Mouse (Mus musculus) spleen, adult 12 weeks (tissue): Measurements from ENCODE around the gene Gm20458.

Experiments used
- DNase-seq: peaks from one replicate; pipeline ENCODE4 v3.0.0; 2022; ENCODE audit warnings: low spot score

Gm20458 gene

DNA sequence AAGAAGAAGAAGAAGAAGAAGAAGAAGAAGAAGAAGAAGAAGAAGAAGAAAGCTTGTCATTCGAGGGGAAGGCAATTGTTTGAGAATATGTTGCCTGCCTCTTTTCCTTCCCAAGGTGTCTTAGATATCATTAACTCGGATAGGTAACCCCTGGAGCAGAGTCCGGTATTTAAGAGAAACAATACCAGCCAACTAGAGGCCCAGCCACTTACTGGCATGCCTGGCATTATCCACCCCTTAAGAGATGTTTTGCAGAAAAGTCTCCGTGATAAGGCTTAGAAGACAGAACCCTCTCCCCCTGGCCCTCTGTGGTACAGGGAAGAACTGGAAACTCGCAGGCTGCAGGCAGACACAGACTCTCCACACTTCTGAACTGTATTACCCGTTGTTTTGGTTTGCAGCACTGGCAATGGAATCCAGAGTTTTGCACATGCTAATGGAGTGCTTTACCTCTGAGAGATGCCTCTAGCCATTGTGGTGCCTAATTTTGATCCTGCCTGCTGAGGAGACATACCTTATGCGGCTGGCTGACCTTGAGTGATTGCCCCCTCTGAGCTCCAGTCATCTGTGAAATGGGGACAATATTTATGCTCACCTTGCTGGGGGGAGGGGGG, 6.8 kb upstream of the Gm20458 start:
- no peak for DNase-seq

DNA sequence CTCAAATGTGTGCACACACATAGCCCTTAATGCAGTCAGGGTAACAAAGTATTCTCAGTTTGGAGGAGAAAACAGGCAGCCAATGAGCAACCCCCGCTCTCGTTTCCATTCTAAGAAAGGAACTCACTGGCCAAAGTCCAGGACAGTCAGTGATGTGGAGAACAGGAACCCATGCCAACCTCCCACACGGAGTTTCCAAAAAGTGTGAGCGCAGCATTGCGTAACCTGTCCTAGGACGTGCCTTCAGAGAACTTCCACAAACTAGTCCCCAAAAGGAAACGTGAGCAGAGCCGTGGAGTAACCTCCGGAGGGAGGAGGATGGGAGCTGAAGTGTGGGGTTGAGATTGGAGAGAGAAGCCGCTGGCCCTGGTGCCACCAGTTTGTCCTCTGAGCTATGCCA, 5.9 kb upstream of the Gm20458 start:
- no peak for DNase-seq

DNA sequence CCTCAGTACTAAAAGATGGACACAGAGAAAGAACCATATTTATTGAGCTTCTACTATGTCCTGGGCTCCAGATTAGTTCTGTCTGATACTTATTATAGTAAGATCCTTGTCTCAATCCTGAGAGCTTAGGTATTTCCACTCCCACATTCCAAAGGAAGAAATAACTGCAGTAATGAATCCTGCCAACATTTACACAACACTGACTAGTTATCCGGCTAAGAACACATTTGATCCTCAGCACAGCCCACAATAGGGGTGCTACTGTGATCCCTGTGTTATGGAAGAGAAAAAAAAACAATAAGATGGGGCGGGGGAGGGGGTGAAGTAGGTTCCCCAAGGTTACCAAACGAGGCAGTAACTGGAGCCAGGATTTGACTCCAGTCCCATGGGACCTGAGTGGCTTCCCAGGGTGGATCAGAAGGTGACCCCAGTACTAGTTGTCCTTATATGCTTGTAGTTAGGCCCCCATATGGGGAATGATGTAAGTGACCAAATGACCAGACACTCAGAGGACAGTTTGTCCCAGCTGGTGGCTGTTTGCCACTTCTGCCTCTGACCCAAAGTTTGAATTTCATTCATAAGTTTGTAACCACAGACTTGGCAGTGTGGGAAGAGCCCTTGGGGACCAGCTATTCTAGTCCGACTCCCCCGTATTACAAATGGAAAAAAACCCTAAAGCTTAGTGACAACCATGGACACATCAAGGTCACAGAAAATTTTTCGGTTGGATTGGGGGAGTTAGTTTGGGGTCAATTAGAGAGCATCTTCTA, 5.2 kb upstream of the Gm20458 start:
- no peak for DNase-seq

DNA sequence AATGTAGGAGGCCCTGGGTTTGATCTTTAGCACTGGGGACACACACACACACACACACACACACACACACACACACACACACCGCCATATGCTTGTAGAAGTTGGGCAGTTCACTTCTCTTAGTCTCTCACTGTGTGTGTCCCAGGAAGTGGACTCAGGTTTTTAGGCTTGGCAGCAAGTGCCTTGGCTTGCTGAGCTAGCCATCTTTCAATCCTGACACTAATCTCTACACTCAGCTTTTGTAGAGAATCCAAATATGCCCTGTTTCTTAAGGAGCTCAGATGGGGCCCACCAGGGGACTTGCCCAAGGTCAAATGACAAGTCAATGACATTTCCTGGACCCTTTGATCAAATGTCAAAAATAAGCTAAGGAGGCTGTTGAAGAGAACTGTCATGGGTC, 4.4 kb upstream of the Gm20458 start:
- DNase-seq, result no peak

DNA sequence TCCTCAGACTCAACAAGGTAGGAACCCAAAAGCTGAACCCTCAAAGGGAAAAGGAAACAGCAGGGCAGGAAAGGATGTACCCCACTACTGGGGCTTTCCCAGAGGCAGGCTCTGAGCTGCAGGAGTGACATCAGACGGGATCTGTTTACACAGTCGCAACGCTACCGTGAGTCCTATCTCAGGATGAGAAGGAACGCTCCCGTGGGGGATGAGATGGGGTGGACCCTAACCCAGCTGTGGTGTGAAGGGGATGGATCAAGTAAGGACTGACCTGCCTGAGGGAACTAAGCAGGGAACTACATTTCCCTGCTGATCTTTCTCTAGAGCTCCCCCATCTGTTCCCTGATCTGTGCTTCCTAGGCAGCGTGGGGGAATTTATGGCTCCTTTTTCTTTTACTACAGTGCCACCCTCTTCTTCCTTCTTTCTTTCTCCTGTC, 3.9 kb upstream of the Gm20458 start, which contains the start of gene Sys1:
Sys1 (plus strand) TSS at position 101 of the 437 bp plus-strand sequence.
- DNase-seq, result no peak

DNA sequence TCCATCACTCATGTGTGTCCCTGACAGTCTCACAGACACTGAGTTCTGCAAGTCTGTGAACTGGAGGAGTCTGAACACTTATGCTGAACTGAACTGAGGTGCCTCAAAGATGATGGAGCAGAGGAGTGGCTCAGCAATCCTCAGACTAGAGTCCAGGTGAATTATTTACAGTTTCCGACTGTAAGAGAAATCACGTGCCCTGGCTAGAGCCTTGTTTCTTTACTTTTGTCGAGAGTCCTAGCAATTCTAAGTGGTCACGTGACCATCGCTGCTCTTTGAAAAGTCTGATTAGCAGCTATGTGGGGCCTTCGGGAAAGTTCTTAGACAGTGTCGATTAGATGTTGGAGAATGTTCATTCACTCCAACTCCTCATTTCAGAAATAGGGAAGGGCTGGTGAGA, 2.8 kb upstream of the Gm20458 start:
- no peak for DNase-seq

DNA sequence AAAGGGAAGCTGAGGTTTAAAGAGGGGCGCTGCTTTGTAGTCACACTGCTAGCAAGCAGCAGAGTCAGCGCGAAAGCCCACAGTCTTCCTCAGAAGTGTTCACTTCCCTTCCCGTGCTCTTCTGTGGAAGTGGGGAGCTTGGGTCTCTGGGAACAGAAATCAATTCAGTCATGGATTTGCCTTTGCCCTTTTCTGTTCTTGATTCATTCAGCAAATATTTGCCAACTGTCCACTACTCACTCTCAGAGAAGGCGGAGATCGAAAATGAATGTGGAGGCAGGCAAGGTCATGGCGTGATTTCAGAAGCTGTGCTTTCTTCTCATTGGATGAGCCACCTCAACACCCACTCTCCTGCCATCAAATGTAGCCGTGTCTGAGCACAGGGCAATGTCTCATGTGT, 2.2 kb upstream of the Gm20458 start:
- DNase-seq, result no peak

DNA sequence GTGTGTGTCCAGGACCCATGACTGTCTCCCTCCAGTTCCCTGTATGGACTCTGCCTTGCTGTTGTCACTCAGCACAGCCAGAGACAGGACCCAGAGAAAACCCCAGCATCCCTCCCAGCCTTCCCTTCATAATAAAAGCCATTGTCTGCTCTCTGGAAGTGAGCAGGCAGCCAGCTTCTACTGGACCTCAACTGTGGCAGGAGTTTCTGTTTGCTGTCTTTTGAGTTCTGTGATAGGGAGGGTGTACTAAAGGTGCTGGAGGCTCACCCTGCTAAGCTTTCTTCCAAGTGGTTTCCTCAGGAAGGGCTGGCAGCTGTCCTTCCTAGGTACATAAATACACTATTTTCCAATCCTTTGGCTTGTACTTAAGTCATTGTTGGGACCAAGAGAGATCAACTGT, 4.4 kb downstream of the Gm20458 start:
- DNase-seq, result no peak

DNA sequence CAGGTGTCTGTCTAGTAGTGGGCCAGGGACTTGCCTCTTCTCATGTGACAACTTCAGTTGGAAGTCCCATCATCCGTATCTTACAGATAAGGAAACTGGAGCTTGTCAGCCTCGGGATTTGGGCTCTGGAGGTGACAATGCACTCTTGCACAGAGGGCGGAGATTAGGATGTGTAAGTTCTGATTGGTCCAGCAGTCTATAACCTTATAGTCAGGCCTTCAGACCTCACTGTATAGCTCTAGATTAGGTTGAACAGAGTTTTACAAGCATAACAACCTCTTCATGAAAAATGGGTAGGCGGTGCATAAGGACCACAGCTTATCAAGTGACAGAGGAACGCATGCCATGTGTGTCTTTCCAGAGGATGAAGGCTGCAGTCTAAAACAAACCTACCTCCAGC, 6.0 kb downstream of the Gm20458 start:
- DNase-seq, result no peak

DNA sequence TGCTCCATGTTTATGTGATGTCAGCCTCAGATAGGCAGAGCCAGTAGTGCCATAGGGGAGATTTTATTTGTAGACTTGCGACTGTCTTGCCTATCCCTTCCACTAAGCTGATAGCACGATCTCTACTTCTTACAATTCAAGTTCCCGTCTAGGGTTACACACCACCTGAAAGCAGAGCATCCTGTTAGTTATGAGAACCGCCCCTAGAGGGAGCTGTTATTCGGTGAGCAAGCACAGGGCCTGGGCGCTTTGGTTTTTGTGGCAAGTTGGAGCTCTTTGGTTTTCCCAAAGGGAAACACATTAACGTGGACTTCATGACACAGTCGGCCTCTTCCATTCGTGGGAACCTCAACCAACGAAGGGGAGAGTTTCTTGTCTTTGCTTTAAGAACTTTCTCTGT, 9.5 kb downstream of the Gm20458 start:
- DNase-seq, result no peak

DNA sequence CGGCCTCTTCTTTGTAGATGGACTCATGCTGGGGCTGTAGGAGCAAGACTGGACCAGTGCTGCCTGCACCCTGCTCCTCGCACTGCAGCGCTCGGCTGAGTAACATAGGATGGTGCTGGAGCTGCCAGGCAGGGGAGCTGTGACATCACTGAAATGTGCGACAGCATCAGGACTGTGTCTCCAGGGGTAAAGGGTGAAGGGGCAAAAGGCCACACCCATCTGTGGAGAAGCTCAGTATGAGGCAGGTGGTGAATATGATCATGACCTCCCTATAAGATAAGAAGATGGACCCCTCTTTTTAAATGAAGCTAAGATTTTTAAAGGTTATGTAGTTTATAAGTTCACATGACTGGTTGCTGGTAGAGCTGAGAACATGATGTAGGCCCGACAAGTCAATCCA, 12.9 kb downstream of the Gm20458 start, which contains the start of gene Trp53tg5:
Trp53tg5 (minus strand) TSS at position 101 of the 400 bp plus-strand sequence.
- DNase-seq, result no peak

DNA sequence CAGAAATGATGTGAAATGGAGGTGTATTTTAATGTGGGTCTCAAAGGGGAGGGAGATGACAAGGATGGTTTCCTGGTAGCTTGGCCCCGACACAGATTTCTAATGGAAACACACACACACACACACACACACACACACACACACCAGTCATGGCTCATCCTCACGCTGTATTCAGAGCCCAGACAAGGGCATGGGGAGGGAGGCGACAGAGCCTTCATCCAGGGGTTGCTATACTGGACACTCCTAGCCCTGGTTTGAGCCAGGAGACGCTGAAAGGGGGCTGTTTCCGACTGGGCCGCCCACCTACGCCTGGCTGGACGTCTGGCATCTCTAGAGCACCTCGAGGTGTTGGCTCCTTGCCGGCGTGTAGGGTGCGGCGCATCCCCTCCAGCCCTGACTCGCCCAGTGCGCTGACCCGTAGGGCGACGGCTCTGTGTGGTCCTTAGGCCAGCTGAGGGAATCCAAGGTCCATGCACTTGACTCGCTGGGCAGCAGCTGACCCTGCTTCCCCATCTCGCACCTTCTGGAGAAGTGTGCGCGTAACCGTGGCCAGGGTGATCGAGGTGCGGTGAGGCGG, 25.0 kb downstream of the Gm20458 start, which contains the start of gene Dbndd2:
Dbndd2 (plus strand) TSS at position 426 of the 577 bp plus-strand sequence.
- no peak for DNase-seq

DNA sequence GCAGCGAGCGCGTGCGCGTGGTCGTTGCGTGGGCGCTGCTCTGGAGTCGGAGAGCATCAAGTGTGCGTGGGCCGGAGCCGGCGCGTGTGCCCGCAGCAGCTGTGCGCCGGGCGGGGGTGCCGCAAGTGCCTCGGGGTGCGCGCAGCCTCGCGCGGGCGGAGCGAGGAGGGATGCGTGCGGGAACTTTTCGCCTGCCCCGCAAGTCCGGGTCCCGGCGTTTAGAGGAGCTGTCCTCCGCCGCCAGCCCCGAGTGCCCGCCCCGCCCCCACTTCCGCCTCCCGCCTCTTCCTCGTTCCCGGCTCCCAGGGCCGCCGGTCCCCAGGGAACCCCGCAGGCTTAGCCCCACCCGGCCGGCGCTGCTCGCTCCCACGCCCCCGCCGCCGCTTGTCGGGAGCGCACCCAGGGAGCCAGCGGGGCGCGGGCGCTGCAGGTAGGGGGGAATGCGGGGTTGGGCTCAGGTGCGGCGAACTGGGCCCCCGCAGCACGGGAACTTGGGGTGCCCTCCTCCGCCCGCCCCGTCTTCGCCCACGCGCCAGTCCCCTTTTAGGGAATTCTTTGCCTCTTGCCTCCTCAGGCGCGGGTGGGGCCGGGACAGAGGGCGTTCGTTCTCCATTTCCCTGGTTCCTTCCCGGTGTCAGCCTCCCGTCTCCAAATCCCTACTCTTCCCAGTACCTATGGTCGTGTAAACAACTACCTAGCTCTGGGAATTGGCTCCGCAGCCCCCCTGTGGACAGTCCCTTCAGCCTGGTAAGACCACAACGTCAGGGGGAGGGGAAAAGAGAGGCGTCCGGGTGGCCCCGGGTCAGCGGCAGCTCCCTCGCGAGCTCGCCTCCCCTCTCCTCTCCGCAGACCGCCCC, 25.7 kb downstream of the Gm20458 start:
- DNase-seq, result no peak

DNA sequence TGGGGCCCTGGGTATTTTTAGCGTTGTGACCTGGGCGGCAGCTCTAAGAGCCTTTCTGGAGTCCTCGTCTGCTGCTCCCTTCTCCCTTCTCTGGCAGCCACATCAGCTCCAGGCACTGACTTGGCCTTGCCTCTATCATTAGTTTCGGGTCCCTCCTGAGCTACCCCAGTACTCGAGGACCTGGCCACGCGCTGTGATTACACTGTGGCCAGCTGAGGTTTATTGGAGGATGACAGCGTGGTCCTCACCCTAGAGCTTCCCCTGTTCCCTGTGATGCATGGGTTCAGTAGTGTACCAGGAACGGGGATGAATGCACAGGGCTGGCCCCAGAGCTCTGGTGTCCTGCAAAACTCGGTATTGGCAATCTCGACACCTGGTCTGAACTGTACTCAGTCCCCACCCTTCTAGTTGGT, 26.4 kb downstream of the Gm20458 start:
- no peak for DNase-seq

DNA sequence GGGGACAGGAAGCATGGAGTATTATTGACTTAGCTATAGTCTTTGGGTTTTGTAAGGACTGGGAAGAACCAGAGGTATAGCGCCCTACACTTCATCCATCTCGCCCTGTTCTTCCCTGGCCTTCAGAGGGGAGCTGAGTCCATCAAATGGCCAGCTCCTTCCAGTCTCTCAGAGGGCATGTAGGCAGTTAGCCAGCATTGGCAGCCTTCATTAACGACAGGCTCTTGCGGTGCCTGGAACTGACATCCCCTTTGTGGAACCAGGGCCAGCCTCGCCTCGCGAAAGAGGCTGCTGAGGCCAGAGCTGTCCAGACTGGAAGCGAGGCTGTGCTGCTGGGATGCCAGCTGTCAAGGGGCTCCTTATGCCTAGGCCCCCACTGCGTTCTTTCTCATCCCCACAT, 27.0 kb downstream of the Gm20458 start:
- DNase-seq, result no peak

DNA sequence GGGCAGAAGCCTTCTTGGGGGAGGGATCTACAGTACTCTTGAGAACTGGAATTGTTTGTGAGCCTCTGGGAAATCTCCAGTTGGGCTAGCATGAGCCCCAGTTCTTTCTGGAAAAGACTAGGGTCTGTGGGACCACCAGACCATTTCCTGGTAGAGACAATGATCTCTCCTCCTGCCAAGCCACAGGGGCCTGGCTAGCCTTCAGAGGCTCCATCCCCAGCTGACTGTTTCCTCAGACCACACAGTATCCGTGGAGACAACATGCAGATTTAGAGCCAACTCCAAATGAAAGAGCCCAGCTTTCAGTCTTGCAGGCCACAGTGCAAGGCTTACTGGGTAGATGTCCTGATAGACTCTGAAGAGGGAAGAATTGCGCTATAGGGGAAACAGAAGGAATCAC, 33.4 kb downstream of the Gm20458 start:
- no peak for DNase-seq

DNA sequence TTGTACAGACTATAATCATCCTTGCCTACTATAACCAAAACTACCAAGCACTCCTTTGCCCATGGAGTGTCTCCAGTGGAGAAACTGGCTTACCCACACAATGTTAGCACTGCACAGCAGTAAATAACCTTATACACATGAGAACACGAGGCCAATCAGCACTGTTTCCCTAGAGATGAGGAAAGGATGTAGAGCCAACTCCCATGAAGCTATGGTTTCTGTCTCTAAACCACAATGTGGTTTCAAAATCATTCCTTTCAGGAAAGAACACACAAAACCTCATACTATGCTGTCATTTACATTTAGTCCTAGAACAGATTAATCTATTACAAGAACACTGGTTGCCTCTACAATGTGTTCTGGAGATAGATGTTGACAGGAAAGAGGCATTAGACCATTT, 35.6 kb downstream of the Gm20458 start:
- DNase-seq, result no peak

DNA sequence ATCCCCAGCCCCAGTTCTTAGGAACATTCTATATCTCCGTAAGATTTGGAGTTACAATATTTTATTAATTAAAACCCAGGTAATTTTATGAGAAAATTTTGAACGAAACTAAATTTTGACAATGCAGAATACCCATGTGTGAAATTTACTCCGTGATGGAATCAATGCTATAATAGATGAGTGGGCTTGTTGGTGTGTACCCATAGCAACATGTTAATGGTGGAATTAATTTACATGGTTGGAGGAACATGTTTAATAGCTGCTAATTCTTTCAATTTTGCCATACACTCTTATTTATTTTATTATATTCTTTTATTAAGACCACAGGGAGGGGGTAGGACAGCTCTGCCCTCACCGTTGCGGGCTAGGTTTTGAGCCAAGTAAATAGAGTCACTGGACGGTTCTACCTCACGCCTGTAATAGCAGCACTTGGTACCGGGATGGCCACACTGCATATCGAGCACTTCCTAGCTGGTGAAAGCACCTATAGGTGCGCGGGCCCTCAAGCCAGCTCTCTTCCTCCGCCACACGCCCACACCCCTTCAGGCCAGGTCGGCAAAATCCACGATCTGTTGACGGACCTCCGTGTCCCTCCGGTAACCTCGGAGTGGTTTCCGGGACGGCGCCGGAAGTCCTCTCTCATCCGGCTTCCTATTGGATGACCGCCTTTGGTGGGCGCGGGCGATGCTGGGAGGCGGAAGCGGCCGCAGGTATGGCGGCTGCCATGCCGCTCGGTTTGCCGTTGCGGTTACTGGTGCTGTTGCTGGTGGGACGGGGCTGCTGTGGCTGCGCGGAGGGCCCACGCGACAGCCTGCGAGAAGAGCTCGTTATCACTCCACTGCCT, 36.3 kb downstream of the Gm20458 start, which contains the start of gene Pigt:
Pigt (plus strand) TSS at position 674 of the 844 bp plus-strand sequence.
- DNase-seq, result peak; percentile 71

DNA sequence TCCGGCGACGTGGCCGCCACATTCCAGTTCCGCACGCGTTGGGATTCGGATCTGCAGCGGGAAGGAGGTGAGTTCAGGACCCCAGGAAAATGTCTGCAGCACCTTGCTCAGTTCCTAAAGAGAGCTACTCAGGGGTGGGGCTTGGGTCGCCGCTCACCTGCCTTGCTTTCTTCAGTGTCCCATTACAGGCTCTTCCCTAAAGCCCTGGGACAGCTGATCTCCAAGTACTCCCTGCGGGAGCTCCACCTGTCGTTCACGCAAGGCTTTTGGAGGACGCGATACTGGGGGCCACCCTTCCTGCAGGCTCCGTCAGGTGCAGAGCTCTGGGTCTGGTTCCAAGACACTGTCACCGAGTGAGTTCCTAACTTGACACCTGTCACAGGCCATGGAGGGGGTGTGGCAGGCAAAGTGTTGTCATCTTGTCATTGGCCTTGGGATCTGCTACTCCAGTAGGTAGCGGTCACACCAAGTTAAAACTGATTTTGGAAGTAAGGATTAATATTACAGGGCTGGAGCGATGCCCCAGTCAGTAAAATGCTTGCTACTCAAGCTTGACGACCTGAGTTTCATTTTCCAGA, 37.0 kb downstream of the Gm20458 start:
- DNase-seq, result no peak

DNA sequence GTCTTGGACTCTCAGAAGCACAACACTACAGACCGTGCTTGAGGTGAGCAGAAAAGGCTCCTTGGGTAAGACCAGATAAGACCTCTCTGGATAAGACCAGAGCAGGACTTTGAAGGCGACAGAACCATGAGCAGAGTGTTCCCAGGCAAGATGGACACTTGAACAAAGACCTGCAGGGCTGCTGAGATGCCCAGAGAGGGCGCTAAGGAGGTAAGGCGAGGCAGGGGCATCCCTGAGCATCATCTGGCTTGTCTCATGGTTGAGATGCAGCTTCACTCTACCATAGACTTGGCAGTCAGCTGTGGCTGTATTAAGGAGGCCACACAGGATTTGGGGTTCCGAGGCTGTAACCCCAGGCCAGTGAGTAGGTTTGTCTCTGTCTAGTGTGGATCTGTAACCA, 38.5 kb downstream of the Gm20458 start:
- no peak for DNase-seq

DNA sequence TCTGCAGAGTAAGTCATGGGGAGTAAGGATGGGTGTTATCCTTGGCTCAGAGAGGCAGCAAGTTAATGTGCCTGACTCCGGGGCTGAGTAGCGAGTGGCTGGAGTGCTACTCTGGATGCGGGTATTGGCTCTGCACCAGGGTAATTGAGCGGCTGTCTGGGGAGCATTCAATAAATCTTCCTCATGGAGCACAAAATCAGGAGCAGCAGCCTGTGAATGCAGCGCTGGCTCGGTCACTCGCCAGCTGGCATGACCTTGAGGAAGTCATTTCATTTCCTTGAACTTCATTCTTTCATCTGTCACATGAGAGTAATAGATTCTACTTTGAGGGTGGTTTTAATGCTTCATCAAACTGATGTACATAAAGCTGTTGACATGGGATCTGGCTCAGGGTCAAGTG, 39.7 kb downstream of the Gm20458 start:
- DNase-seq, result no peak
